Mouse (Mus musculus) intestine, postnatal 0 days (tissue): Measurements from ENCODE around the gene Arhgef16. TPM values are rescaled to one million over a fixed set of nuclear protein-coding genes. Genes with fewer than 3 reads are reported as not detected.

Experiments used
- ATAC-seq: fragments of 200-750 bp; cut with Nextera tagmentation; 2 replicates; pipeline ENCODE4 v1.8.0; 2017; ENCODE audit warnings: mild to moderate bottlenecking, moderate TSS enrichment, moderate library complexity
- H3K27ac ChIP-seq: fragments of 300-500 bp; sonication (generic); 2 replicates; pipeline ENCODE4 v1.5.1; 2014; ENCODE audit warnings: mild to moderate bottlenecking, low read depth, low read length, moderate library complexity
- H3K27me3 ChIP-seq: fragments of 300-500 bp; sonication (generic); replicated peaks from 2 replicates; pipeline ENCODE4 v1.6.1; 2014; ENCODE audit warnings: low read length, mixed read lengths; ENCODE audit not compliant: control insufficient read depth, insufficient read depth
- H3K36me3 ChIP-seq: fragments of 300-500 bp; sonication (generic); 2 replicates; pipeline ENCODE4 v1.6.1; 2014; ENCODE audit warnings: mild to moderate bottlenecking, moderate library complexity; ENCODE audit not compliant: control insufficient read depth, insufficient read depth
- H3K4me1 ChIP-seq: fragments of 300-500 bp; sonication (generic); replicated peaks from 2 replicates; pipeline ENCODE4 v1.6.1; 2014; ENCODE audit warnings: antibody characterized with exemption, low read length, mixed read lengths; ENCODE audit not compliant: control insufficient read depth, insufficient read depth
- H3K4me2 ChIP-seq: fragments of 300-500 bp; sonication (generic); replicated peaks from 2 replicates; pipeline ENCODE4 v1.6.1; 2014; ENCODE audit warnings: low read depth, mild to moderate bottlenecking, moderate library complexity
- H3K4me3 ChIP-seq: fragments of 300-500 bp; sonication (generic); 2 replicates; pipeline ENCODE4 v1.5.1; 2014; ENCODE audit warnings: low read depth, low read length
- H3K9ac ChIP-seq: fragments of 300-500 bp; sonication (generic); 2 replicates; pipeline ENCODE4 v1.6.1; 2014; ENCODE audit warnings: mild to moderate bottlenecking, low read depth, low read length
- H3K9me3 ChIP-seq: fragments of 300-500 bp; sonication (generic); 2 replicates; pipeline ENCODE4 v1.6.1; 2016; ENCODE audit warnings: mixed run types; ENCODE audit not compliant: control insufficient read depth
- CTCF ChIP-seq: sonication (generic); IDR thresholded peaks from 2 replicates; pipeline ENCODE4 v1.5.1; 2016; ENCODE audit warnings: low read depth, mild to moderate bottlenecking, control low read depth, antibody characterized with exemption, moderate library complexity
- WGBS: fragments of 180-500 bp; shearing (Covaris S2); extraction: QIAGEN DNeasy Blood & Tissue Kit; methylation state at CpG from one replicate; pipeline ENCODE4 v1.1.7; 2014; 5-methylcytosine and 5-hydroxymethylcytosine counted together
- polyA plus RNA-seq: library from polyadenylated mRNA; unstranded; fragments of >200 nt; fragmentation: Nextera tagmentation; extraction: Ambion mirVana; gene quantifications from 2 replicates; pipeline ENCODE4 v1.2.1, GENCODE M21; 2015

Gene Arhgef16
- polyA plus RNA-seq, 1 experiment from 2014 or later = 65.9 TPM

DNA sequence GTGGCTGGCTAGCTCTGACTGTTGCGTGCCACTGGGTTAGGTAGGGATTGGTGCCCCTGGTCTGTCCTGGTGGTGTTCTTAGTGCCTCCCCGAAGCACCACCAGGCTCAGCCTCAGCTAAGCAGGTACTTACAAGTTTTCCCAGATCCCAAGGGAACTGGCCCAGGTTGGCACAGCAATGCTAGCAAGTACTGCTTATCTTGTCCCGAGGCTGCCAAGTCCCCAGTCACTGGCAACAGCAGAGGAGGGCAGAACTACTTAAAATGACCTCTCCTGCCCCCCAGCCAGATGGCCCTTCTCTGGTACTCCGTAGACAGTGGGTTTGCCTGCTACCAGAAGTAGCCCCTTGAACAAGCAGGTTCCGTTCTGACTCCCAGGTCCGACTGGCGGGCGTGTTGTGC, 62.3 kb downstream of the Arhgef16 start:
- H3K36me3 ChIP-seq = no peaks in the 10 kb centered on the region
- no peaks in the 10 kb centered on the region for H3K27me3 ChIP-seq
- H3K9ac ChIP-seq = no peak overlapping the region
- no peaks in the 10 kb centered on the region for H3K4me1 ChIP-seq
- H3K4me3 ChIP-seq = no peak overlapping the region
- WGBS = 85% methylated on average over 8 of the region's 8 CpGs
- ATAC-seq = no peak
- no peaks in the 10 kb centered on the region for H3K9me3 ChIP-seq
- TF ChIP-seq CTCF = no peak
- H3K4me2 ChIP-seq = no peak overlapping the region
- no peak overlapping the region for H3K27ac ChIP-seq

DNA sequence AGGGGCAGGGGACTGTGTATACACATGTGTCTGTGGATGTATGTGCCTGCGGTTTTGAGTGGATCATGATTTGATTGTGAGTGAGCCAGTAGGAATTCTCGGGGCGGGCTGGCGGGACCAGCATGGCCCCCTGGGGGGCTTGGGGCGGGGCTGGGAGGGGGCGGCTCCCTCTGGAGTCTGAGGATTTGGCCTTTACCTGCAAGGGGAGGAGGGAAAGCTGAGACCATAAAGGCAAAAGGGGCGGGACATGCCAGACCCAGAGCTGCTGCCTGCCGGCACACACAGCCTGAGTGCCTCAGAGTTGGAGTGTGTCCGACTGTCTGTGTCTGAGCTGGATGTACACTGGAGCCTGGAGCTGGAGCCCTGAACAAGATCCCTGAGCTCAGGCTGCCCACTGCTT, 64.2 kb downstream of the Arhgef16 start:
- peak; percentile 48; the same call in 1 of the 2 replicates for ATAC-seq
- Histone ChIP-seq H3K4me2 (peak overlapping the region; percentile 57), H3K27ac (no peak overlapping the region), H3K9me3 (no peaks in the 10 kb centered on the region), H3K4me1 (no peaks in the 10 kb centered on the region), H3K4me3 (0 out of 2 replicates have a peak overlapping the region, but pooled peaks have one; percentile 3), H3K36me3 (no peaks in the 10 kb centered on the region), H3K9ac (no peak overlapping the region), H3K27me3 (no peaks in the 10 kb centered on the region)
- WGBS = 8% methylated on average over 9 of the region's 9 CpGs
- no peak for TF ChIP-seq CTCF

DNA sequence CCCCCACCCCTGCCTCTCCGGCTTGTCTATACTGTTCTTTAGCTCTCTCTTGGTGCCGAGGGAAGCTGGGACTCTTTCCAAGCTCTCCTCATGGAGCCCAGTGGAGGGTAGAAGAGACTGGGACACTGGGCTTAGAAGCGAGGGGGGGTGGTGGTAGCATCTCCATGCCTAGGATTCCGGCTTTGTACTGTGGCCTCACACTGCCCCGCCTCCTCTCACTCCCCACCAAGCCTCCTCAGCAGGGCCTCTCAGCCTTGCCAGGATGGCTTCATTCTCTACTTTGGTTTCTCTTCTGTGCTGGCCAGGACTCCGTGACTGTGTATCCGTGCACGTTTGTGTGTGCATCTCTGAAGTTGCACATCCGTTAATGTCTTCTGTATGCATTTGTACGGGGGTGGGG, 64.6 kb downstream of the Arhgef16 start:
- no peaks in the 10 kb centered on the region for H3K9me3 ChIP-seq
- no peak for ATAC-seq
- no peaks in the 10 kb centered on the region for H3K36me3 ChIP-seq
- H3K4me1 ChIP-seq = no peaks in the 10 kb centered on the region
- H3K9ac ChIP-seq = no peak overlapping the region
- peak overlapping the region; percentile 57 for H3K4me2 ChIP-seq
- TF ChIP-seq CTCF = no peak
- 22% methylated on average over 10 of the region's 10 CpGs for WGBS
- H3K27me3 ChIP-seq = no peaks in the 10 kb centered on the region
- H3K27ac ChIP-seq = no peak overlapping the region
- H3K4me3 ChIP-seq = no peak overlapping the region

DNA sequence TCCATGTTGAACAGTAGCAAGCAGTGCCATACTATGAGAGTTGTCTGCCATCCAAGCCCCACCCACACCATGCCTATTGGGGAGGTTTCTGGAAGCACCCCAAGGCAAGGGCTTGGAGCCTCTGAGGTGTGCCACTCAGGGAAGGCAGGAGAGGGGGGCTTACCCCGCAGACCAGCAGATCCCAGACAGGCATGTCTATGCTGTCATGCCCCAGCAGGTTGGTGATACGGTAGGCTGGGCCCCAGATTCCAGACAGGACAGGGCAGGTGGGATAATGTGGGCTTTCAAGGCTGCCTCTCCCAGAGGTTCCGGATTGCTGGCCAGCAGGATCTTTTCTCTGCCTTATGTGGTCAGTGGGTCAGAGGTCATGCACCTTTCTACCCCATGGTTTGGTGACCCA, 65.5 kb downstream of the Arhgef16 start:
- Histone ChIP-seq H3K4me3 (no peak overlapping the region), H3K27me3 (no peaks in the 10 kb centered on the region), H3K9me3 (no peaks in the 10 kb centered on the region), H3K4me1 (no peaks in the 10 kb centered on the region), H3K9ac (no peak overlapping the region), H3K4me2 (no peak overlapping the region), H3K36me3 (no peaks in the 10 kb centered on the region), H3K27ac (no peak overlapping the region)
- ATAC-seq = no peak
- 86% methylated on average over 3 of the region's 3 CpGs for WGBS
- no peak for TF ChIP-seq CTCF

DNA sequence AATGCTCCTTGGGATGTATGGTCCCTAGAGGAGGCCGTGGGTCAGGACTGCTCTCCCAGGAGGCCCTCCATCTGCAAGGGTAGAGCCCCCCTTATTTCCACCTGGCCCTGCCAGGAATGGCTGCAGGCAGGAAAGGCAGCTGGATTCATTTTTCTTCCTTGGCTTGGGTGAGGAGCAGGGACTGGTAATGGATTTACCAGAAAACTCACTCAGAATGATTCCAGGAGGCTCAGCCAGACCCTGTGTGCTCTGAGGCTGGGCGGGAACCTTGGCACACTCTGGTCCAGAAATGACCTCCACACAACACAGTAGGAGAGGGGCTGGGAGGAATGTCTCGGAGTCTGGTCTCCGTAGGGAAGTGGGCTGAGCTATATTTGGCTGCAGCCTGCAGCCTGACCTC, 69.2 kb downstream of the Arhgef16 start:
- Histone ChIP-seq H3K9ac (no peak overlapping the region), H3K4me3 (no peak overlapping the region), H3K36me3 (no peaks in the 10 kb centered on the region), H3K4me2 (no peak overlapping the region), H3K9me3 (no peaks in the 10 kb centered on the region), H3K4me1 (no peaks in the 10 kb centered on the region), H3K27ac (no peak overlapping the region), H3K27me3 (no peaks in the 10 kb centered on the region)
- 48% methylated on average over 4 of the region's 4 CpGs for WGBS
- no peak for ATAC-seq
- no peak for TF ChIP-seq CTCF

DNA sequence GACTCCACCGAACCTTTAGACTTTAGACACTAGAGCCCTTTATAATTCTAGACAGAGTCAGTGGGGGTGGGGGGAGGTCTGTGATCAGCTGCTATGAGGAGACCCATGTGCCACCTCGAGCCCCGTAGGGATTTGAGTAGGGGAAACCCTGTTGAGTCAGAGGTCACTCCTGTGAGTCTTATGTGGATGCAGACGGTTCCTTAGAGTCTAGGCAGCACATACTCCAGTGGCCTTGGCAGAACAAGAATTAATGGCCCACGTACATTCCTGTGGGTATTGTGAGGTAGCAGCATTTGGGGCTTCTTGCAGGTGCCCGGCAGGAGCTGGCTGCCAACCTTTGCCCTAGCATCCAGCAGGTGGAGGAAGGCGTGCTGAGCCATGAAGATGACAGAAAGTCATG, 70.1 kb downstream of the Arhgef16 start:
- H3K27me3 ChIP-seq = no peaks in the 10 kb centered on the region
- no peaks in the 10 kb centered on the region for H3K36me3 ChIP-seq
- WGBS = 65% methylated on average over 7 of the region's 7 CpGs
- no peaks in the 10 kb centered on the region for H3K4me1 ChIP-seq
- ATAC-seq = no peak
- no peak overlapping the region for H3K27ac ChIP-seq
- no peak overlapping the region for H3K4me3 ChIP-seq
- H3K4me2 ChIP-seq = no peak overlapping the region
- TF ChIP-seq CTCF = no peak
- no peaks in the 10 kb centered on the region for H3K9me3 ChIP-seq
- H3K9ac ChIP-seq = no peak overlapping the region

DNA sequence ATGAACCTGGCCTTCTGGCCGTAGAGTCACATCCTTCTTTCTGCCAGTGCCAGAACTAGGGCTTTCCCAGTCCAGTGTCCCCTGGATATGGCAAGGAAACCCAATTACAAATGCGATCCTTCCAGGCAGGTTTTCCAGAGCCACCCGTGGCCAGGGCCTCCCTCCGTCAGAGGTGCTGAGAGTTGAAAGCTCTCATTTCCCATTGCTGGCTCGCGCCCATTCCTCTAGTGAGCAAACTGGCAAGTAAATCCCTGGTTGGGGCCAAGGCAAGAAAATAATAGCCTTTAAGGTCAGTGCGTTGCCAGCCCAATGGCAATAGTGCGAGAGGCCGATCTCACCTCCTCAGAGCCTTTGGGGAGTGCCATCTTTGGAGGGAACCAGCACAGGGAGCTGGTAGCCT, 71.9 kb downstream of the Arhgef16 start:
- ATAC-seq = no peak
- H3K27me3 ChIP-seq = no peaks in the 10 kb centered on the region
- no peak overlapping the region for H3K4me3 ChIP-seq
- H3K4me2 ChIP-seq = no peak overlapping the region
- H3K9ac ChIP-seq = no peak overlapping the region
- no peaks in the 10 kb centered on the region for H3K9me3 ChIP-seq
- no peaks in the 10 kb centered on the region for H3K4me1 ChIP-seq
- WGBS = 92% methylated on average over 9 of the region's 9 CpGs
- TF ChIP-seq CTCF = no peak
- no peak overlapping the region for H3K27ac ChIP-seq
- no peaks in the 10 kb centered on the region for H3K36me3 ChIP-seq

Other genes with a start within 250 kb of the Arhgef16 start
- 0.03 TPM in 1 of 2 replicates, not detected in the other for gene Trp73, start 161.5 kb downstream of the Arhgef16 start, polyA plus RNA-seq
- gene Wrap73, start 159.3 kb downstream of the Arhgef16 start, polyA plus RNA-seq = 13.2 and 15.0 TPM in 2 replicates
- 90.3 and 95.4 TPM in 2 replicates for gene Tprgl, start 141.0 kb downstream of the Arhgef16 start, polyA plus RNA-seq
- 4.4 and 4.5 TPM in 2 replicates for gene Megf6, start 130.9 kb downstream of the Arhgef16 start, polyA plus RNA-seq
- gene B230104I21Rik, start 34.5 kb upstream of the Arhgef16 start, polyA plus RNA-seq = not detected in 2 replicates